Mouse (Mus musculus) cortical plate, adult 2 months (tissue): ENCODE data around the gene Ripk1.
"Not testable (repeated sequence)": the region's sequence is repeated elsewhere in the genome, so short reads cannot be mapped to it uniquely, and the experiment has no call there.

ENCODE experiments used
- CTCF ChIP-seq: fragments of 200-500 bp; IDR thresholded peaks from 2 replicates; pipeline ENCODE4 v1.5.1; 2011; ENCODE audit warnings: mild to moderate bottlenecking, control low read depth, low read length; ENCODE audit not compliant: insufficient read depth; ENCODE audit errors: extremely low read depth
- POLR2A ChIP-seq: fragments of 200-500 bp; IDR thresholded peaks from 2 replicates; pipeline ENCODE4 v1.6.1; 2011; ENCODE audit warnings: mild to moderate bottlenecking, low read length, control low read depth; ENCODE audit not compliant: insufficient read depth; ENCODE audit errors: extremely low read depth

- not testable (repeated sequence) for TF ChIP-seq POLR2A, CTCF
Observed at GRCm38 (mm10) chr13:34075893-34076292, 73.7 kb downstream of the Ripk1 start.
